Mouse (Mus musculus) Muller cell, postnatal 12 days (primary cell): ENCODE results near the gene Dnase1.
"Not testable (repeated sequence)": the region's sequence is repeated elsewhere in the genome, so short reads cannot be mapped to it uniquely, and the experiment has no call there.

Experiments
- DNase-seq: peaks from one replicate; pipeline ENCODE4 v3.0.0-alpha.2; 2015; ENCODE audit errors: inconsistent ontology term

Gene Dnase1

GRCm38 (mm10) chr16:4045524-4045923 lies 8.8 kb downstream of the Dnase1 start:
- DNase-seq, result peak; percentile 19

GRCm38 (mm10) chr16:4052601-4053000 lies 15.9 kb downstream of the Dnase1 start:
- DNase-seq, result no peak

GRCm38 (mm10) chr16:4053811-4054210 lies 17.1 kb downstream of the Dnase1 start:
- DNase-seq, result no peak

- DNase-seq, result no peak
Measured at GRCm38 (mm10) chr16:4064945-4065344, 28.2 kb downstream of the Dnase1 start.

- DNase-seq, result peak; percentile 60
Measured at GRCm38 (mm10) chr16:4068588-4068987, 31.8 kb downstream of the Dnase1 start.

GRCm38 (mm10) chr16:4074297-4074696 lies 37.6 kb downstream of the Dnase1 start:
- DNase-seq, result no peak

GRCm38 (mm10) chr16:4074836-4075235 lies 38.1 kb downstream of the Dnase1 start:
- DNase-seq, result no peak

- peak; percentile 92 for DNase-seq
Measured at GRCm38 (mm10) chr16:4077384-4078061, 40.8 kb downstream of the Dnase1 start, which contains the start of gene Trap1. Gene Trap1, minus strand, starts transcription at chr16:4077827.

GRCm38 (mm10) chr16:4078302-4078701 lies 41.6 kb downstream of the Dnase1 start:
- DNase-seq, result not testable (repeated sequence)

- DNase-seq, result peak; percentile 10
Measured at GRCm38 (mm10) chr16:4079656-4080055, 42.9 kb downstream of the Dnase1 start.

GRCm38 (mm10) chr16:4080419-4080818 lies 43.7 kb downstream of the Dnase1 start:
- DNase-seq, result not testable (repeated sequence)

- DNase-seq, result no peak
Measured at GRCm38 (mm10) chr16:4085051-4085450, 48.3 kb downstream of the Dnase1 start.

GRCm38 (mm10) chr16:4085851-4086387 lies 49.2 kb downstream of the Dnase1 start:
- DNase-seq, result no peak

GRCm38 (mm10) chr16:4087214-4087913 lies 50.6 kb downstream of the Dnase1 start:
- DNase-seq, result no peak
